Mouse (Mus musculus): ENCODE results near the gene Grcc10. TPM values are rescaled to one million over a fixed set of nuclear protein-coding genes. Genes with fewer than 3 reads are reported as not detected.
A peak's percentile ranks its signal among the peaks of the same experiment; 100 is the strongest.

The Grcc10 gene
- polyA plus RNA-seq, 1 experiment from 2014 or later: 848 TPM

DNA sequence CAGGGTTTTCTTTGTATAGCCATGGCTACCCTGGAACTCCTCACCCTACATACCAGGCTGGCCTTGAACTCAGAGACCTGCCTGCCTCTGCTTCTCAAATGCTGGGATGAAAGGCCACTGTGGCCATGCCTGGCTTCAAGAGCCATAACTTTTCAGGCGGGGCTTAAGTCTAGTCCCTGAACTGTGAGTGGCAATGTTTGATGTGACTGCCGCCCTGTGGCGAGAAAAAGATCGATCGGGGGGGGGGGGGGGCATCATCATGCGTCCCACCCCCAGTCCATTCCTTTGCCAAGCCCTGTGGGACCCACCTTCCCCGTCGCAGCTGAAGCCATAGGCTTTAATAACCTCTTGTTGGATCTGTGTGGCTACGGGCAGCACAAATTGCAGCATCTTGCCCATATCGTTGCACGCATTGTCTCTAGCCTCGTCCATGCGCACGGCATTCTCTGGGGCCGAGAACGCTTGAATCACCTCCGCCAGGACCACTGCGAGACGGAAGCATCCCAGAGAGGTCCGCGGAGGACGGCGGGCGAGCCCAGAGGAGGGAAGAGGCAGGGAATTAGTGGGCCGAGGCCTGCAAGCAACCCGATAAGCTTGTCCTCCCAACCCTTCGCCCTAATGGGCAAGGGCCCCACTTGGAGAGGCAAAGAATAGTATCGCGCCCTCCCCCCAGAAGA, 825 bp downstream of the Grcc10 start:
- peak overlapping the region; percentile 88 for H3K9ac ChIP-seq (ENCODE audit: low read length)

DNA sequence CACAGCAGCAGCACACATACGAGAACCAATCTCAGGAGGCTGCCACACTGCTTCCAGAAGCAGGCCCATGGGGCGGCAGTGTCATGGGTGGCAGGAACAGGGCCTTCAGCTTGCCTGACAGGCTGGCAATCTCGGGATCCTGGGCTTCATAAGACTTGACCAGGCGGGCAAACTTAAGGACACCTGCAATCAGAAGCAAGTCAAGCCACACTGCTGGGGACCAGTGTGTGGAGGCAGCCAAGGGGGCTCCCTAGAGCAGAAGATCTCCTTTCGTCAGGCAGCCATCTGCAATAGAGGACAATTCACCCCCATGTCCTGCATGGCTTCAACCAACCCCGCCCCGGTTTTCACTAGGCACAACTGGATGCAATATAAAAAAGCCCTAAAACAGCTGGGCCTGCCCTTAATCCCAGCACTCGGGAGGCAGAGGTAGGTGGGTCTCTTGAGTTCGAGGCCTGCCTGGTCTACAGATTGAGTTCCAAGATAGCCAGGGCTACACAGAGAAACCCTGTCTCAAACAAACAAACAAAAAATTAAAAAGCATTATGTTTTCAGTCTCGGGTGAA, 1.9 kb downstream of the Grcc10 start:
- Histone ChIP-seq H3K9ac (ENCODE audit: low read length) (peak overlapping the region; percentile 88), H3K36me3 (ENCODE audit: control insufficient read depth, insufficient read depth, low read length) (peaks cover 28% of the 10 kb centered on the region), H3K4me3 (ENCODE audit: low read depth, low read length) (no peak overlapping the region), H3K4me1 (ENCODE audit: control insufficient read depth, insufficient read depth, low read length) (peaks cover 18% of the 10 kb centered on the region), H3K27me3 (replicated peaks; ENCODE audit: control insufficient read depth, insufficient read depth, low read length) (no peaks in the 10 kb centered on the region), H3K4me2 (ENCODE audit: low read length) (peak overlapping the region; percentile 77; the same call in 1 of the 2 replicates), H3K27ac (ENCODE audit: low read depth, low read length) (no peak overlapping the region), H3K9me3 (replicated peaks; ENCODE audit: control insufficient read depth, low read length) (no peaks in the 10 kb centered on the region)
- WGBS: 88% methylated on average over 10 of the region's 10 CpGs
- ATAC-seq: no peak
- no peak for DNase-seq (ENCODE audit: low spot score)

More for the DNA sequence above, 825 bp downstream of the Grcc10 start:
- Histone ChIP-seq H3K4me2 (ENCODE audit: low read length) (peak overlapping the region; percentile 77), H3K4me1 (ENCODE audit: control insufficient read depth, insufficient read depth, low read length) (peaks cover 21% of the 10 kb centered on the region), H3K9me3 (replicated peaks; ENCODE audit: control insufficient read depth, low read length) (no peaks in the 10 kb centered on the region), H3K27me3 (replicated peaks; ENCODE audit: control insufficient read depth, insufficient read depth, low read length) (no peaks in the 10 kb centered on the region), H3K4me3 (ENCODE audit: low read depth, low read length) (peak overlapping the region; percentile 64), H3K27ac (ENCODE audit: low read depth, low read length) (peak overlapping the region; percentile 99), H3K36me3 (ENCODE audit: control insufficient read depth, insufficient read depth, low read length) (peaks cover 37% of the 10 kb centered on the region)
- 0% methylated on average over 29 of the region's 29 CpGs for WGBS
- peak; percentile 27 for ATAC-seq
- DNase-seq (ENCODE audit: low spot score): peak; percentile 77

DNA sequence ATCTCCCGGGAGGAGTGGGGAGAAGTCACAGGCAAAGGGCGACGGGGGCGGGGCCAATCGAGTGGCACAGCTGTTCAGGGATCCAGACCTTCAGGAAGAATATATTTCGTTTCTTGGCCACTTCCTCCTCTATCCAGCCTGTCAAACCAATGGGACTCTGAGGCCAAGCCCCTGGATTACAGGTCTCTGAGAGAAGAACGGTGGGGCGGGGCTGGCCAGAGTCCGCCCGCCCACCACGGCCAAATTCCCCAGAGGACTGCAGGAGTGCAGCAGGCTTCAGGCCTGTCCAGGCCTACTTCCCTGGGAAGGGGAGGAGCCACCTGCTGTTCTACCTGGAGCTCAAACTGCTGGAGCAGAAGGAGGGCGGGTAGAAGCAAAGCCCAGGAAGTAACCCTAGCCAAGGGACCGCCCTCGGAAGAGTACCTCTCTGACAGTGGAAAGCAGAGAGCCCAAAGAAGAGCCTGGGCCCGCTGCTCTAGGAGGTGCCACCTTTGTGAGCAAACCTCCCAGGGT, 2.6 kb downstream of the Grcc10 start, which contains the start of gene Ptpn6:
Ptpn6 (minus strand) TSS at position 204 of the 513 bp plus-strand sequence.
- no peaks in the 10 kb centered on the region for H3K9me3 ChIP-seq (replicated peaks; ENCODE audit: control insufficient read depth, low read length)
- peaks cover 18% of the 10 kb centered on the region for H3K4me1 ChIP-seq (ENCODE audit: control insufficient read depth, insufficient read depth, low read length)
- H3K27ac ChIP-seq (ENCODE audit: low read depth, low read length): no peak within 1 kb of the TSS
- H3K36me3 ChIP-seq (ENCODE audit: control insufficient read depth, insufficient read depth, low read length): peaks cover 20% of the 10 kb centered on the region
- H3K9ac ChIP-seq (ENCODE audit: low read length): peak within 1 kb of the TSS; percentile 88
- WGBS: 31% methylated on average over 15 of the region's 15 CpGs
- peak within 1 kb of the TSS; percentile 77; the same call in 1 of the 2 replicates for H3K4me2 ChIP-seq (ENCODE audit: low read length)
- H3K27me3 ChIP-seq (replicated peaks; ENCODE audit: control insufficient read depth, insufficient read depth, low read length): no peaks in the 10 kb centered on the region
- no peak within 1 kb of the TSS for H3K4me3 ChIP-seq (ENCODE audit: low read depth, low read length)
- ATAC-seq: no peak
- DNase-seq (ENCODE audit: low spot score): no peak

DNA sequence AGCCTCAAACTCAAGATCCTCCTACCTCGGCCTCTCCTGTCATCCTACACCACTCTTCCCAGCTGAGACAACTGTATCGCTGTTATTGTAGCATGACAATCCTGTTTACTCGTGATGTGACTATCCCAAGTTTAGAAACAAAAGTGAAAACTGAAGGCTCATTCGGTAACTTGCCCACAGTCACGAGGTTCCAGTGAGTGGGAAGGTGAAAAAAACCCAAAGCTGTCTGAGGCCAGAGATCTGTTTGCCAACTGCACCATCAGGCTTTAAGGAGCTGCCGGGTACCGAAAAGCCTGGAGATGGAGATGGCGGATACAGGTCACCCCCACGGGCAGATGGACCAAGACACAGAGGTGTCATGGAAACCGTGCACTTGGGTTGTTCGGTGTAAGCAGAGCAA, 4.1 kb downstream of the Grcc10 start:
- no peak for DNase-seq (ENCODE audit: low spot score)
- Histone ChIP-seq H3K4me3 (ENCODE audit: low read depth, low read length) (no peak overlapping the region), H3K4me2 (ENCODE audit: low read length) (no peak overlapping the region), H3K27ac (ENCODE audit: low read depth, low read length) (no peak overlapping the region), H3K9me3 (replicated peaks; ENCODE audit: control insufficient read depth, low read length) (no peaks in the 10 kb centered on the region), H3K4me1 (ENCODE audit: control insufficient read depth, insufficient read depth, low read length) (peaks cover 16% of the 10 kb centered on the region), H3K9ac (ENCODE audit: low read length) (no peak overlapping the region), H3K36me3 (ENCODE audit: control insufficient read depth, insufficient read depth, low read length) (peaks cover 6% of the 10 kb centered on the region; the same call in 1 of the 2 replicates), H3K27me3 (replicated peaks; ENCODE audit: control insufficient read depth, insufficient read depth, low read length) (no peaks in the 10 kb centered on the region)
- 90% methylated on average over 11 of the region's 11 CpGs for WGBS
- no peak for ATAC-seq

DNA sequence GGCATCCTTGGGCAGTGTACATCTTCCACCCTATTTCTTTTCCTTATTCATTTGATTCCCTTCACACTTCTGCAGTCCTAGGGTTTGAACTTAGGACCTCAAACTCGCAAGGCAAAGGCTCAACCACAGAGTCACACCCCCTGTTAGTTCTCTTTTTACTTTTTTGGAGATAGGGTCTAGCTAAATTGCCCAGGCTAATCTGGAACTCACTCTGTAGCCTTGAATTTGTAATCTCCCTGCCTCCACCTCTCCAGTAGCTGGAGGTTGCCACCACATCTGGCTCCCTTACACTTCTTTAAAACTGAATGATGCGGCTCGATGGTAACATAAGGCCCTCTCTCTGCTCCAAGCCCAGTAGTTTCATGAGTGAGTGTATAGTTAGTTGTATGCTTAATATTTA, 6.8 kb downstream of the Grcc10 start:
- no peaks in the 10 kb centered on the region for H3K9me3 ChIP-seq (replicated peaks; ENCODE audit: control insufficient read depth, low read length)
- no peak for ATAC-seq
- H3K4me1 ChIP-seq (ENCODE audit: control insufficient read depth, insufficient read depth, low read length): peaks cover 5% of the 10 kb centered on the region
- 91% methylated on average over 3 of the region's 3 CpGs for WGBS
- no peak overlapping the region for H3K4me2 ChIP-seq (ENCODE audit: low read length)
- H3K4me3 ChIP-seq (ENCODE audit: low read depth, low read length): no peak overlapping the region
- no peaks in the 10 kb centered on the region for H3K27me3 ChIP-seq (replicated peaks; ENCODE audit: control insufficient read depth, insufficient read depth, low read length)
- H3K27ac ChIP-seq (ENCODE audit: low read depth, low read length): no peak overlapping the region
- H3K9ac ChIP-seq (ENCODE audit: low read length): no peak overlapping the region
- DNase-seq (ENCODE audit: low spot score): no peak
- H3K36me3 ChIP-seq (ENCODE audit: control insufficient read depth, insufficient read depth, low read length): peaks cover 6% of the 10 kb centered on the region; the same call in 1 of the 2 replicates

DNA sequence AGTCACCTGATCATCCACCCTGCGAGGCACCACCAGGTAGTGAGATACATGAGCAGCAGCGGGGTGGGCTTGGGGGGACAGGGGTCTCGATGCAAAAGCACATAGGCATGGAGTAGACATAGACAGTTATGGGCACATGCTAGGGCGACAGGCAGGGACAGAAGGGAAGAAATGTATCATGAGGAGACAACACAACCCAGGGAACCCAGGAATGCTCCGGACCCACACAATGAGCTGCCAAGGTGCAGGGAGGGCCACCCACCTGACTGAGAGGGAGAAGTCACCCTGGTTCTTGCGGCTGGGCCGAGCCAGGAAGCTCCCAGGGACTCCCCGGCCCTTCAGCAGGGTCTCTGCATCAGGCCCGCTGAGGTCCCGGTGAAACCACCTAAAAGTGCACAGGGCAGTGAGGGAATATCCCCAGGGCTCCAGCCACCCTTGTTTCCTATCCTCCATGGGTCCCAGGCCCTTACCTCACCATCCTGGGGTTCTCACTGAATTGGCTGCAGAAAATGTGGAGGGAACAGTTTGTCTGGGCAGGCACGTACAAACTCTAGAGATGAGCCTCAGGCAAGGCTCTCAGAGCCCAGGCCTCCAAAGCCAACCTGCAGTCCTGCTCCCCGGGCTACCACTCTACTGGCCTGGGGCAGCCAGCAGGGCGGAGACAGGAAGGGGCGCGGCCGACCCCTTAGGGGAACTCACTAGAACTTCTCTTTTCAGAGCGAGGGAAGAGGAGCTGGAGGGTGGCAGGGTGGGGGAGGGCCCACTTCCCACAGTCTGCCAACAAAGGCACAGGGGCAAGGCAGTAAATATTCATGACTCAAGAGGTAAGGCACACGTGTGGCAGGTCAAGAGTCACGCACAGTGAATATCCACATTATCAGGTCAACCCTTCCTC, 8.5 kb downstream of the Grcc10 start:
- WGBS: 58% methylated on average over 19 of the region's 19 CpGs
- Histone ChIP-seq H3K4me3 (ENCODE audit: low read depth, low read length) (no peak overlapping the region), H3K4me2 (ENCODE audit: low read length) (no peak overlapping the region), H3K4me1 (ENCODE audit: control insufficient read depth, insufficient read depth, low read length) (no peaks in the 10 kb centered on the region), H3K9me3 (replicated peaks; ENCODE audit: control insufficient read depth, low read length) (no peaks in the 10 kb centered on the region), H3K36me3 (ENCODE audit: control insufficient read depth, insufficient read depth, low read length) (no peaks in the 10 kb centered on the region), H3K27ac (ENCODE audit: low read depth, low read length) (no peak overlapping the region), H3K9ac (ENCODE audit: low read length) (no peak overlapping the region), H3K27me3 (replicated peaks; ENCODE audit: control insufficient read depth, insufficient read depth, low read length) (no peaks in the 10 kb centered on the region)
- DNase-seq (ENCODE audit: low spot score) (no peak), ATAC-seq (no peak)

DNA sequence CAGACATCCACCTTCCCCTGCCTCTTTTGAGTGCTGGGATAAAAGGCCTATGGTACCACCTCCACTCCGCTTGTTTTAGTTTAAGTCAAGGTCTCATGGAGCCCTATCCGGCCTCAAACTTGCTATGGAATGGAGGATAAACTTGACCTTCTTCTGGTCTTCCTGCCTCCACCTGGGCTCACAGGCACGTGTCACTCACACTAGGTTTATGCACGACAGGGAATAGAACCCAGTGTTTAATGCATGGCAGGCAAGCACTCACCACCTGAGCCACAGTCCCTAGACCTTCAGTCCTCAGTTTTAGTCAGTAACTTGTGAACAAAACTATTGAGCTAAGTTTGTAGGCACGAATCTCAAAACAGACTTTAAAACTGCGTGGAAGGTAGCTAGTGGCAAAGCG, 10.1 kb downstream of the Grcc10 start:
- Histone ChIP-seq H3K36me3 (ENCODE audit: control insufficient read depth, insufficient read depth, low read length) (no peaks in the 10 kb centered on the region), H3K4me1 (ENCODE audit: control insufficient read depth, insufficient read depth, low read length) (no peaks in the 10 kb centered on the region), H3K27me3 (replicated peaks; ENCODE audit: control insufficient read depth, insufficient read depth, low read length) (no peaks in the 10 kb centered on the region), H3K4me2 (ENCODE audit: low read length) (no peak overlapping the region), H3K9me3 (replicated peaks; ENCODE audit: control insufficient read depth, low read length) (no peaks in the 10 kb centered on the region), H3K9ac (ENCODE audit: low read length) (no peak overlapping the region), H3K27ac (ENCODE audit: low read depth, low read length) (no peak overlapping the region), H3K4me3 (ENCODE audit: low read depth, low read length) (no peak overlapping the region)
- WGBS: 90% methylated on average over 7 of the region's 7 CpGs
- DNase-seq (ENCODE audit: low spot score) (no peak), ATAC-seq (no peak)

DNA sequence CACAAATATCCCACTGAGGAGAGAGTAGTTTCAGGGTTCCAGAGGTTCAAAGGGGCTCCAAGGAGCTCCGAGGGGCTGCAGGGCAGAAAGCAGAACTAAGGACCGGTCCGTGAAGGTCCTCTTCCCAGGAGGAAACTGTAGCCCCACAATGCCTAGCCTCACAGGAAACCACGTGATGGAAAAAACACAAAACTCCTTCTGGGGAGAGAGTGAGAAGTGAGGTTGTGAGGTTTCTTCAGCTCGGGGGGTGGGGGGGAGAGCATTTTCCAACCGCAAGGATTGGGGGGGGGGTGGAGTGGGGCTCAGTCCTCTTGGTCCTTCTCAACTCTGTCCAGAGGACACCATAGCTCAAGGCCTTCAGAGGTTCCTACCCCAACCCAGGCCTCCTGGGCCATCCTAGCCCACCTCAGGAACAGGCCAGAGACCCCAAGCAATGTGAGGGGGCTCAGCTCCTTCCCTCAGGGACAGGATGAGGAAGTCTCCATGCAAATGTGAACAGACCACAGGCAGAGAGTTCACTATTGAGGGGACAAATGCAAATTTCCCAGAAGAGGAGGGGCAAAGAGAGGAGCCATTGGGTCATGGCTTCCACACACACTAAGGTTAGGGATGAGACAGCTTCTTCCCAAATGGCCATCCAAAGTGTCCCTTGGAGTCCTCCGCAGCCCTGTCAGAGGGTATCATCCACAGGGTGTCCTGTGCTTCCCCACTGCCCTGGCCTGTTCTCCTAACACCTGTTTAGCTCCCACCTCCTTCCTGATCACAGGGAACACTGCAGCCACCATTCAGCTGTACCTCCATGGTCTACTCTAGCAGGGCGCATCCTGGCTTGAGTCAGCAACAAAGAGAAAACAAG, 11.1 kb downstream of the Grcc10 start:
- no peaks in the 10 kb centered on the region for H3K4me1 ChIP-seq (ENCODE audit: control insufficient read depth, insufficient read depth, low read length)
- H3K4me2 ChIP-seq (ENCODE audit: low read length): no peak overlapping the region
- WGBS: 91% methylated on average over 8 of the region's 8 CpGs
- no peaks in the 10 kb centered on the region for H3K9me3 ChIP-seq (replicated peaks; ENCODE audit: control insufficient read depth, low read length)
- H3K27me3 ChIP-seq (replicated peaks; ENCODE audit: control insufficient read depth, insufficient read depth, low read length): no peaks in the 10 kb centered on the region
- no peak overlapping the region for H3K9ac ChIP-seq (ENCODE audit: low read length)
- ATAC-seq (no peak), DNase-seq (ENCODE audit: low spot score) (no peak)
- H3K27ac ChIP-seq (ENCODE audit: low read depth, low read length): no peak overlapping the region
- no peaks in the 10 kb centered on the region for H3K36me3 ChIP-seq (ENCODE audit: control insufficient read depth, insufficient read depth, low read length)
- no peak overlapping the region for H3K4me3 ChIP-seq (ENCODE audit: low read depth, low read length)
